Mouse (Mus musculus) CH12.LX (cell line): ENCODE data around the gene Med13. TPM values are rescaled to one million over a fixed set of nuclear protein-coding genes. Genes with fewer than 3 reads are reported as not detected.

Experiments
- DNase-seq: peaks from one replicate; pipeline ENCODE4 v3.0.0-alpha.2; 2013; ENCODE audit errors: extremely low read depth
- H3K27ac ChIP-seq: 2 replicates; pipeline ENCODE4 v1.5.1; 2012; ENCODE audit warnings: low read depth, mild to moderate bottlenecking, control low read depth, moderate library complexity; ENCODE audit not compliant: insufficient read depth
- H3K27me3 ChIP-seq: replicated peaks from 2 replicates; pipeline ENCODE3; 2012; ENCODE audit warnings: inconsistent platforms
- H3K36me3 ChIP-seq, 2 experiments: replicated peaks in 1 of 2; 2 replicates each; pipeline versions ENCODE3 to v1.6.1; 2012; ENCODE audit warnings: inconsistent platforms in 1 of 2, low read length in 1 of 2, mild to moderate bottlenecking in 1 of 2, mixed read lengths in 1 of 2, moderate library complexity in 1 of 2; ENCODE audit not compliant: control insufficient read depth in 1 of 2, insufficient read depth in 1 of 2
- H3K4me1 ChIP-seq, 2 experiments: 2 replicates each; pipeline ENCODE4 v1.6.1; 2012; ENCODE audit warnings: inconsistent platforms in 1 of 2, moderate library complexity in 1 of 2; ENCODE audit not compliant: insufficient read depth in 2 of 2, control insufficient read depth in 1 of 2
- H3K4me2 ChIP-seq: 2 replicates; pipeline ENCODE4 v1.6.1; 2012; ENCODE audit warnings: low read depth, mild to moderate bottlenecking, control low read depth; ENCODE audit not compliant: poor library complexity, insufficient read depth, severe bottlenecking
- H3K4me3 ChIP-seq, 3 experiments: fragments of 150-350 bp in 1 of 3; sonication (generic) in 1 of 3; replicated peaks in 1 of 3; 2 replicates each; pipeline versions ENCODE3 to v1.5.1; 2011 to 2012; ENCODE audit warnings: low read depth in 2 of 3, low read length in 2 of 3, mild to moderate bottlenecking in 2 of 3, moderate library complexity in 2 of 3, control low read depth in 1 of 3, improper control_type of control experiment in 1 of 3, inconsistent platforms in 1 of 3, mixed read lengths in 1 of 3; ENCODE audit not compliant: poor library complexity in 1 of 3
- H3K79me2 ChIP-seq: replicated peaks from 2 replicates; pipeline ENCODE4 v1.6.1; 2012; ENCODE audit warnings: mild to moderate bottlenecking, moderate library complexity; ENCODE audit not compliant: control insufficient read depth, poor library complexity, insufficient read depth, severe bottlenecking; ENCODE audit errors: extremely low read depth
- H3K9ac ChIP-seq: 2 replicates; pipeline ENCODE4 v1.6.1; 2012; ENCODE audit warnings: low read depth, mild to moderate bottlenecking, control low read depth, moderate library complexity; ENCODE audit not compliant: insufficient read depth
- H3K9me3 ChIP-seq: replicated peaks from 2 replicates; pipeline ENCODE3; 2012; ENCODE audit warnings: low read length, inconsistent platforms, mixed read lengths
- CHD2 ChIP-seq: IDR thresholded peaks from 2 replicates; pipeline ENCODE4 v1.6.1; 2011; ENCODE audit warnings: low read length, improper control_type of control experiment
- CTCF ChIP-seq, 2 experiments: IDR thresholded peaks in 1 of 2; conservative IDR thresholded peaks in 1 of 2; 2 replicates each; pipeline ENCODE4 v1.5.1; 2011 to 2012; ENCODE audit warnings: low read depth in 2 of 2, low read length in 2 of 2, improper control_type of control experiment in 1 of 2, inconsistent platforms in 1 of 2, mild to moderate bottlenecking in 1 of 2, moderate library complexity in 1 of 2
- GABPA ChIP-seq: IDR thresholded peaks from 2 replicates; pipeline ENCODE4 v1.6.1; 2012; ENCODE audit warnings: low read depth, low read length, improper control_type of control experiment, inconsistent platforms; ENCODE audit not compliant: insufficient replicate concordance
- HCFC1 ChIP-seq: IDR thresholded peaks from 2 replicates; pipeline ENCODE4 v1.6.1; 2012; ENCODE audit warnings: low read depth, mild to moderate bottlenecking, inconsistent platforms, low read length, improper control_type of control experiment
- IRF4 ChIP-seq: IDR thresholded peaks from 2 replicates; pipeline ENCODE4 v1.6.1; 2014; ENCODE audit warnings: low read depth, mild to moderate bottlenecking, inconsistent platforms, low read length, improper control_type of control experiment
- JUN ChIP-seq: IDR thresholded peaks from 2 replicates; pipeline ENCODE4 v1.6.1; 2011; ENCODE audit warnings: low read depth, mild to moderate bottlenecking, low read length, improper control_type of control experiment, moderate library complexity; ENCODE audit not compliant: insufficient read depth
- KAT2A ChIP-seq: IDR thresholded peaks from 2 replicates; pipeline ENCODE4 v1.6.1; 2012; ENCODE audit warnings: low read length, improper control_type of control experiment, inconsistent platforms; ENCODE audit not compliant: insufficient replicate concordance
- MAFK ChIP-seq: IDR thresholded peaks from 2 replicates; pipeline ENCODE4 v1.6.1; 2011; ENCODE audit warnings: low read length, improper control_type of control experiment; ENCODE audit not compliant: insufficient replicate concordance
- MAZ ChIP-seq: IDR thresholded peaks from 2 replicates; pipeline ENCODE4 v1.6.1; 2012; ENCODE audit warnings: low read depth, mild to moderate bottlenecking, inconsistent platforms, low read length, improper control_type of control experiment, moderate library complexity
- MEF2A ChIP-seq: IDR thresholded peaks from 2 replicates; pipeline ENCODE4 v1.6.1; 2014; ENCODE audit warnings: low read depth, mild to moderate bottlenecking, inconsistent platforms, low read length, improper control_type of control experiment, borderline replicate concordance
- MXI1 ChIP-seq: IDR thresholded peaks from 2 replicates; pipeline ENCODE4 v1.6.1; 2011; ENCODE audit warnings: mild to moderate bottlenecking, low read depth, low read length, improper control_type of control experiment
- NELFE ChIP-seq: IDR thresholded peaks from 2 replicates; pipeline ENCODE4 v1.6.1; 2011; ENCODE audit warnings: low read depth, low read length, improper control_type of control experiment
- POLR2A ChIP-seq: IDR thresholded peaks from 2 replicates; pipeline ENCODE4 v1.6.1; 2011; ENCODE audit warnings: low read depth, mild to moderate bottlenecking, improper control_type of control experiment, low read length
- POLR2AphosphoS2 ChIP-seq: IDR thresholded peaks from 2 replicates; pipeline ENCODE4 v1.6.1; 2011; ENCODE audit warnings: low read depth, low read length, improper control_type of control experiment
- RAD21 ChIP-seq: IDR thresholded peaks from 2 replicates; pipeline ENCODE4 v1.6.1; 2011; ENCODE audit warnings: low read depth, mild to moderate bottlenecking, low read length, improper control_type of control experiment, moderate library complexity
- RCOR1 ChIP-seq: conservative IDR thresholded peaks from 2 replicates; pipeline ENCODE4 v1.6.1; 2012; ENCODE audit warnings: low read depth, mild to moderate bottlenecking, inconsistent platforms, low read length, improper control_type of control experiment
- SIN3A ChIP-seq: IDR thresholded peaks from 2 replicates; pipeline ENCODE4 v1.6.1; 2012; ENCODE audit warnings: low read length, improper control_type of control experiment, inconsistent platforms
- TCF12 ChIP-seq: IDR thresholded peaks from 2 replicates; pipeline ENCODE4 v1.6.1; 2014; ENCODE audit warnings: low read depth, mild to moderate bottlenecking, inconsistent platforms, low read length, improper control_type of control experiment
- UBTF ChIP-seq: IDR thresholded peaks from 2 replicates; pipeline ENCODE4 v1.6.1; 2012; ENCODE audit warnings: low read depth, mild to moderate bottlenecking, inconsistent platforms, low read length, improper control_type of control experiment, moderate library complexity
- USF2 ChIP-seq: conservative IDR thresholded peaks from 2 replicates; pipeline ENCODE4 v1.6.1; 2011; ENCODE audit warnings: low read depth, low read length, improper control_type of control experiment
- ZKSCAN1 ChIP-seq: IDR thresholded peaks from 2 replicates; pipeline ENCODE4 v1.6.1; 2012; ENCODE audit warnings: low read depth, inconsistent platforms, low read length, improper control_type of control experiment, borderline replicate concordance
- ZMIZ1 ChIP-seq: IDR thresholded peaks from 2 replicates; pipeline ENCODE4 v1.6.1; 2012; ENCODE audit warnings: low read depth, mild to moderate bottlenecking, inconsistent platforms, low read length, improper control_type of control experiment
- ZNF384 ChIP-seq: IDR thresholded peaks from 2 replicates; pipeline ENCODE4 v1.6.1; 2012; ENCODE audit warnings: low read depth, low read length, improper control_type of control experiment, inconsistent platforms
- dilution Hi-C: fragments of 300-500 bp; cut with MboI; formaldehyde crosslinking; loops from 2 replicates; pipeline ENCODE4 v1.14.3; 2020; ENCODE audit warnings: low sequenced_read_pairs; ENCODE audit not compliant: extremely low pct_unique_long_range_greater_than_20kb, extremely low pct_ligation_motif_present
- in situ Hi-C: fragments of 300-500 bp; cut with MboI; formaldehyde crosslinking; loops from 3 replicates; pipeline ENCODE4 v1.14.3; 2019; ENCODE audit warnings: low sequenced_read_pairs, low pct_ligation_motif_present, low pct_unique_long_range_greater_than_20kb, mixed read lengths
- polyA plus RNA-seq: library from polyadenylated mRNA; unstranded; fragments of >175 nt; gene quantifications from 2 replicates; pipeline ENCODE4 v1.2.1, GENCODE M21; 2012; ENCODE audit warnings: low read depth; ENCODE audit not compliant: insufficient read length
- total RNA-seq, 2 experiments: library from RNA; depleted of rRNA; stranded (reverse); fragments of 300-350 nt in 1 of 2; fragments of >200 nt in 1 of 2; gene quantifications; 2 replicates each; pipeline ENCODE4 v1.2.3; 2012 to 2014

Med13 gene
- total and polyA plus RNA-seq, 3 experiments, result 37.9 to 47.6 (median 41.5) TPM

- H3K4me3 ChIP-seq, result no peak overlapping the region
- peaks cover 29 to 70% of the 10 kb centered on the region in 2 experiments for H3K36me3 ChIP-seq
- H3K9me3 ChIP-seq, result no peaks in the 10 kb centered on the region
- TF ChIP-seq MXI1 (no peak), USF2 (no peak), CTCF (conservative IDR thresholded peaks at IDR 0.05 in 1 of 2, IDR thresholded peaks at IDR 0.05 in 1 of 2; ENCODE audit: low read depth in 2 of 2, low read length in 2 of 2) (no peak), MAFK (no peak), ZNF384 (no peak), NELFE (no peak), ZKSCAN1 (no peak), KAT2A (no peak), IRF4 (no peak), GABPA (no peak), SIN3A (no peak), RCOR1 (no peak), MEF2A (no peak), POLR2AphosphoS2 (no peak)
- H3K27ac ChIP-seq, result no peak overlapping the region
- H3K4me2 ChIP-seq, result no peak overlapping the region
- no peak overlapping the region for H3K9ac ChIP-seq
- dilution Hi-C loops, result no loop called here
- peaks cover 3 to 38% of the 10 kb centered on the region in 2 experiments; a peak in 3 of 4 replicates for H3K4me1 ChIP-seq
- in situ Hi-C loops, result no loop called here
- H3K79me2 ChIP-seq, result peaks cover 49% of the 10 kb centered on the region
- peak; percentile 13 for DNase-seq
- H3K27me3 ChIP-seq, result no peaks in the 10 kb centered on the region
Observed at GRCm38 (mm10) chr11:86291714-86292113, 65.7 kb downstream of the Med13 start.

GRCm38 (mm10) chr11:86285729-86286128 is 71.7 kb downstream of the Med13 start:
- DNase-seq, result no peak

More at GRCm38 (mm10) chr11:86285729-86286128, 71.7 kb downstream of the Med13 start:
- Histone ChIP-seq H3K36me3 (peaks cover 55 to 93% of the 10 kb centered on the region in 2 experiments), H3K79me2 (peaks cover 10% of the 10 kb centered on the region), H3K4me3 (no peak overlapping the region), H3K4me2 (no peak overlapping the region), H3K27me3 (no peaks in the 10 kb centered on the region), H3K27ac (no peak overlapping the region; the same call in 1 of the 2 replicates), H3K9me3 (no peaks in the 10 kb centered on the region), H3K9ac (no peak overlapping the region), H3K4me1 (no peaks in the 10 kb centered on the region)
- no peak for TF ChIP-seq RCOR1
- no peak for TF ChIP-seq CHD2
- no peak for TF ChIP-seq SIN3A
- no peak for TF ChIP-seq MAZ
- no peak for TF ChIP-seq MXI1
- TF ChIP-seq NELFE, result no peak
- TF ChIP-seq USF2, result no peak
- TF ChIP-seq CTCF (conservative IDR thresholded peaks at IDR 0.05 in 1 of 2, IDR thresholded peaks at IDR 0.05 in 1 of 2; ENCODE audit: low read depth in 2 of 2, low read length in 2 of 2), result no peak
- no peak for TF ChIP-seq ZMIZ1
- TF ChIP-seq TCF12, result no peak
- TF ChIP-seq POLR2A, result no peak
- no peak for TF ChIP-seq RAD21
- TF ChIP-seq HCFC1, result no peak
- no peak for TF ChIP-seq JUN
- no peak for TF ChIP-seq UBTF
- no peak for TF ChIP-seq GABPA
- TF ChIP-seq KAT2A, result no peak
- in situ Hi-C loops (no loop called here), dilution Hi-C loops (no loop called here)
